18 mouse cellular contexts compared by ENCODE assay signal in the genomic region with DNA sequence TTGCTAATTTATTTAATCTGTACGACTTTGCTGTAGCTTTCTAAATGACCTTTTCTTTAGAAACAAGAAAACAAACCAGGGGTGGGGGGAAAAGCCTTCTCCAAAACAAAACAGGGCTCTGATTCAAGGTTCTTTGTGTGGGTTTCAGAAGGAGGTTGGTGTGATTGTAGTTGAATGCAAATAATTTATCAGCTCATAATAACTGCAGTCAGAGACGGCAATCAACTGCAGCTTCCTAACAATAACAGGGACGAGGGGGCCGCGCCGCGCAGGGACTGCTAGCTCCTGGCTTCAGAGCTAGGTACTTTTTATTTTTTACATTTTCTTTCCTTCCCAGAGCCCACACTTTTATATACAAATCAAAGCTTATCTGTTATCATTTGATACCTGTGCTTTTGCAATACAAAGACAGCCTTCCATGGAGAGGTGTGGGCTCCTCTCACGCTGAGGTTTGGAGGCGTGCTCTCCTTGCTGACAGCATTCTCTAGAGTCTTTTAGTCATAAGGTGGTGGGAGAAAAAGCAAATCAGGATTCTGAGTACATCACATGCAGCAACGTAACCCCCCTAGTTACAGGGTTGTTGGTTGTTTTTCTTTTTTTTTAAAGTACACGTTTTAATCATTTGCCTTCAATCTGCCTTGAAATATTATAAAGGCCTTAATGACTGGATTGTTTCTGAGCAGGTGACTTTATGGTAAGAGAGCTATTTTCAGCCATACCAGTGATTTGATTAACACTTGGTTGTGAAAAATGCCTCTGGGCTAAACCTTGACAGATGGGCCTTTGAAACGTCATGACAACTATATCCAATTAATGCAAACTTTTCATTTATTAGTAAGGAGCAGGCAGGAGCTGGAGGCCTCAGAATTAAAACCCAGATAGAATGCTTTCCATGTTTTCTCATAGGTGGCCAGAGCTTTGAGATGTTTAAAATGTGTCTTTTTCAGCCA. TPM values are rescaled to one million over a fixed set of nuclear protein-coding genes. Genes with fewer than 3 reads are reported as not detected.
DNase-seq lines count a peak whose midpoint lies in the region; ATAC-seq and TF ChIP-seq lines count a peak whose summit lies in the region.
"Had no signal": no experiment of that assay in that cellular context is flagged by ENCODE, and none has a peak within 500 bp of the region (broad histone marks: within the 10 kb centered on the region; RNA-seq: fewer than 3 reads in every experiment).

No protein-coding gene starts in this region.

- no peak for ATAC-seq in heart, embryonic 14.5 days (ENCODE audit: insufficient number of reproducible peaks, insufficient read depth, low FRiP score, low read depth)
- no peak for ATAC-seq in heart, embryonic 11.5 days (replicated peaks; ENCODE audit: insufficient number of reproducible peaks, low FRiP score, low TSS enrichment)
- no peak for ATAC-seq in hindbrain, embryonic 14.5 days (ENCODE audit: low FRiP score)
- 0 out of 2 replicates have a peak, but pooled peaks have one; percentile 28 for ATAC-seq in midbrain, embryonic 15.5 days (replicated peaks)
- ATAC-seq in intestine, postnatal 0 days = no peak
- ATAC-seq: liver, embryonic 12.5 days had no signal

- H3K4me1 ChIP-seq in heart, embryonic 14.5 days (ENCODE audit: control insufficient read depth in 2 of 2, insufficient read depth in 2 of 2, low read length in 2 of 2) = peaks cover 0 to 21% of the 10 kb centered on the region in 2 experiments; a peak in 3 of 4 replicates
- H3K4me1 ChIP-seq in heart, embryonic 11.5 days (ENCODE audit: control insufficient read depth, insufficient read depth, low read length) = peaks cover 4% of the 10 kb centered on the region; the same call in 1 of the 2 replicates
- peaks cover 51% of the 10 kb centered on the region for H3K4me1 ChIP-seq in forebrain, embryonic 10.5 days
- peaks cover 28% of the 10 kb centered on the region for H3K4me1 ChIP-seq in hindbrain, embryonic 14.5 days (replicated peaks; ENCODE audit: control insufficient read depth, insufficient read depth, low read length)
- peaks cover 36% of the 10 kb centered on the region for H3K4me1 ChIP-seq in midbrain, embryonic 15.5 days
- H3K4me1 ChIP-seq in kidney, adult 2 months (ENCODE audit: control insufficient read depth, insufficient read depth, low read length) = no peaks in the 10 kb centered on the region
- H3K4me1 ChIP-seq in intestine, postnatal 0 days (replicated peaks; ENCODE audit: control insufficient read depth, insufficient read depth, low read length) = no peaks in the 10 kb centered on the region; the same call in 1 of the 2 replicates
- H3K4me1 ChIP-seq: liver, embryonic 12.5 days had no signal

- no peak for TF ChIP-seq CTCF in kidney, adult 2 months (conservative IDR thresholded peaks at IDR 0.05; ENCODE audit: insufficient read depth, insufficient read length, low read depth, low read length)
- TF ChIP-seq CTCF in intestine, postnatal 0 days (IDR thresholded peaks at IDR 0.05; ENCODE audit: low read depth) = no peak

- H3K36me3 ChIP-seq in heart, embryonic 14.5 days (ENCODE audit: control insufficient read depth, insufficient read depth, low read length) = no peaks in the 10 kb centered on the region
- H3K36me3 ChIP-seq in heart, embryonic 11.5 days (ENCODE audit: control insufficient read depth, insufficient read depth, low read length) = no peaks in the 10 kb centered on the region
- H3K36me3 ChIP-seq in forebrain, embryonic 10.5 days (replicated peaks) = no peaks in the 10 kb centered on the region
- H3K36me3 ChIP-seq in hindbrain, embryonic 14.5 days (replicated peaks; ENCODE audit: control insufficient read depth, insufficient read depth) = no peaks in the 10 kb centered on the region
- H3K36me3 ChIP-seq in midbrain, embryonic 15.5 days (replicated peaks) = no peaks in the 10 kb centered on the region
- H3K36me3 ChIP-seq in kidney, adult 2 months (ENCODE audit: control insufficient read depth, insufficient read depth, low read length) = no peaks in the 10 kb centered on the region
- H3K36me3 ChIP-seq in intestine, postnatal 0 days (ENCODE audit: control insufficient read depth, insufficient read depth) = no peaks in the 10 kb centered on the region; the same call in 1 of the 2 replicates
- H3K36me3 ChIP-seq: heart, embryonic 15.5 days; liver, embryonic 12.5 days; stomach, embryonic 15.5 days had no signal

- no peak for DNase-seq in forebrain, embryonic 10.5 days (ENCODE audit: extremely low spot score, low spot score)
- DNase-seq in hindbrain, embryonic 14.5 days (ENCODE audit: low spot score) = no peak
- no peak for DNase-seq in lung, postnatal 14 days
- no peak for DNase-seq in kidney, adult 2 months
- DNase-seq: cerebellum, postnatal 14 days; kidney, adult 18-20 months; lung, postnatal 36 days; thymus, postnatal 4 days had no signal

- 61% methylated on average over 12 of the region's 12 CpGs for WGBS in heart, embryonic 14.5 days
- 71% methylated on average over 12 of the region's 12 CpGs for WGBS in heart, embryonic 11.5 days (ENCODE audit: insufficient replicate concordance)
- WGBS in forebrain, embryonic 10.5 days = 58% methylated on average over 12 of the region's 12 CpGs
- WGBS in hindbrain, embryonic 14.5 days = 25% methylated on average over 12 of the region's 12 CpGs
- 23% methylated on average over 12 of the region's 12 CpGs for WGBS in midbrain, embryonic 15.5 days
- WGBS in kidney, adult 2 months = 78% methylated on average over 12 of the region's 12 CpGs
- 80% methylated on average over 12 of the region's 12 CpGs for WGBS in intestine, postnatal 0 days

- no peak for TF ChIP-seq POLR2A in kidney, adult 2 months (IDR thresholded peaks at IDR 0.05; ENCODE audit: low read depth, low read length)

- H3K4me2 ChIP-seq in heart, embryonic 14.5 days (ENCODE audit: low read length) = no peak overlapping the region
- H3K4me2 ChIP-seq in heart, embryonic 11.5 days = no peak overlapping the region
- H3K4me2 ChIP-seq in hindbrain, embryonic 14.5 days (replicated peaks) = peak overlapping the region; percentile 41
- H3K4me2 ChIP-seq in midbrain, embryonic 15.5 days = peak overlapping the region; percentile 27
- H3K4me2 ChIP-seq in intestine, postnatal 0 days (replicated peaks; ENCODE audit: low read depth) = no peak overlapping the region
- H3K4me2 ChIP-seq: liver, embryonic 12.5 days; stomach, embryonic 15.5 days had no signal

- H3K27ac ChIP-seq in heart, embryonic 14.5 days (replicated peaks in 1 of 2; ENCODE audit: control insufficient read depth in 1 of 2, insufficient read depth in 1 of 2, low read depth in 2 of 2, low read length in 2 of 2) = no peak overlapping the region
- no peak overlapping the region for H3K27ac ChIP-seq in heart, embryonic 11.5 days (ENCODE audit: low read depth, low read length)
- peak overlapping the region; percentile 40; the same call in 1 of the 2 replicates for H3K27ac ChIP-seq in forebrain, embryonic 10.5 days
- peak overlapping the region; percentile 72 for H3K27ac ChIP-seq in hindbrain, embryonic 14.5 days
- peak overlapping the region; percentile 77 for H3K27ac ChIP-seq in midbrain, embryonic 15.5 days
- no peak overlapping the region for H3K27ac ChIP-seq in kidney, adult 2 months (ENCODE audit: insufficient read depth, low read depth, low read length)
- H3K27ac ChIP-seq in intestine, postnatal 0 days (ENCODE audit: low read depth, low read length) = no peak overlapping the region
- H3K27ac ChIP-seq: embryonic facial prominence, embryonic 13.5 days; heart, embryonic 15.5 days; liver, embryonic 12.5 days; stomach, embryonic 15.5 days had no signal

- H3K4me3 ChIP-seq in heart, embryonic 14.5 days (ENCODE audit: control insufficient read depth in 1 of 2, insufficient read depth in 1 of 2, low read depth in 1 of 2, low read length in 2 of 2) = no peak overlapping the region
- no peak overlapping the region for H3K4me3 ChIP-seq in heart, embryonic 11.5 days (ENCODE audit: low read depth, low read length)
- no peak overlapping the region for H3K4me3 ChIP-seq in forebrain, embryonic 10.5 days
- H3K4me3 ChIP-seq in hindbrain, embryonic 14.5 days (replicated peaks; ENCODE audit: low read length) = no peak overlapping the region
- no peak overlapping the region for H3K4me3 ChIP-seq in midbrain, embryonic 15.5 days
- no peak overlapping the region for H3K4me3 ChIP-seq in kidney, adult 2 months (ENCODE audit: insufficient read depth, low read depth, low read length)
- H3K4me3 ChIP-seq in intestine, postnatal 0 days (ENCODE audit: low read depth, low read length) = no peak overlapping the region
- H3K4me3 ChIP-seq: embryonic facial prominence, embryonic 13.5 days; heart, embryonic 15.5 days; liver, embryonic 12.5 days; myocyte; stomach, embryonic 15.5 days had no signal

- no peaks in the 10 kb centered on the region for H3K27me3 ChIP-seq in heart, embryonic 14.5 days (ENCODE audit: control insufficient read depth, insufficient read depth, low read length)
- no peaks in the 10 kb centered on the region for H3K27me3 ChIP-seq in heart, embryonic 11.5 days (ENCODE audit: control insufficient read depth, insufficient read depth, low read length)
- H3K27me3 ChIP-seq in forebrain, embryonic 10.5 days (ENCODE audit: poor library complexity, severe bottlenecking) = no peaks in the 10 kb centered on the region
- no peaks in the 10 kb centered on the region for H3K27me3 ChIP-seq in hindbrain, embryonic 14.5 days (ENCODE audit: control insufficient read depth, insufficient read depth, low read length)
- no peaks in the 10 kb centered on the region for H3K27me3 ChIP-seq in midbrain, embryonic 15.5 days (replicated peaks)
- no peaks in the 10 kb centered on the region for H3K27me3 ChIP-seq in kidney, adult 2 months (replicated peaks; ENCODE audit: control insufficient read depth, insufficient read depth, low read length)
- H3K27me3 ChIP-seq in intestine, postnatal 0 days (replicated peaks; ENCODE audit: control insufficient read depth, insufficient read depth, low read length) = no peaks in the 10 kb centered on the region
- H3K27me3 ChIP-seq: embryonic facial prominence, embryonic 13.5 days; heart, embryonic 15.5 days; liver, embryonic 12.5 days; stomach, embryonic 15.5 days had no signal

- H3K9me3 ChIP-seq in heart, embryonic 14.5 days (ENCODE audit: control insufficient read depth, low read length) = no peaks in the 10 kb centered on the region
- no peaks in the 10 kb centered on the region for H3K9me3 ChIP-seq in heart, embryonic 11.5 days (replicated peaks; ENCODE audit: control insufficient read depth, low read length)
- H3K9me3 ChIP-seq in forebrain, embryonic 10.5 days = no peaks in the 10 kb centered on the region
- H3K9me3 ChIP-seq in hindbrain, embryonic 14.5 days (ENCODE audit: control insufficient read depth, low read length) = no peaks in the 10 kb centered on the region
- no peaks in the 10 kb centered on the region for H3K9me3 ChIP-seq in midbrain, embryonic 15.5 days
- H3K9me3 ChIP-seq in intestine, postnatal 0 days (ENCODE audit: control insufficient read depth) = no peaks in the 10 kb centered on the region
- H3K9me3 ChIP-seq: embryonic facial prominence, embryonic 13.5 days; G1E; heart, embryonic 15.5 days; liver, embryonic 12.5 days; stomach, embryonic 15.5 days had no signal

- peak overlapping the region; percentile 12 for H3K9ac ChIP-seq in heart, embryonic 14.5 days (ENCODE audit: low read length)
- no peak overlapping the region for H3K9ac ChIP-seq in heart, embryonic 11.5 days (ENCODE audit: low read depth, low read length)
- peak overlapping the region; percentile 46 for H3K9ac ChIP-seq in hindbrain, embryonic 14.5 days
- no peak overlapping the region for H3K9ac ChIP-seq in midbrain, embryonic 15.5 days
- no peak overlapping the region for H3K9ac ChIP-seq in intestine, postnatal 0 days (ENCODE audit: low read depth, low read length)
- H3K9ac ChIP-seq: embryonic facial prominence, embryonic 13.5 days; heart, embryonic 15.5 days; liver, embryonic 12.5 days; stomach, embryonic 15.5 days had no signal

RNA-seq across cellular contexts. Expression of a gene that starts 26.8 kb away (rescaled TPM):
- 22.3 and 23.0 TPM in 2 replicates for polyA plus RNA-seq in heart, embryonic 14.5 days (2014; fragmentation: Nextera tagmentation; extraction: Ambion mirVana)
- 20.7 and 24.2 TPM in 2 replicates for polyA plus RNA-seq in heart, embryonic 11.5 days (2014; fragmentation: Nextera tagmentation; extraction: Ambion mirVana)
- 20.9 and 23.7 TPM in 2 replicates for polyA plus RNA-seq in forebrain, embryonic 10.5 days (2016; fragmentation: Nextera tagmentation; extraction: Ambion mirVana)
- 37.3 and 42.6 TPM in 2 replicates for polyA plus RNA-seq in hindbrain, embryonic 14.5 days (2014; fragmentation: Nextera tagmentation; extraction: Ambion mirVana)
- 40.5 and 41.4 TPM in 2 replicates for polyA plus RNA-seq in midbrain, embryonic 15.5 days (2015; fragmentation: Nextera tagmentation; extraction: Ambion mirVana)
- 55.4 and 56.6 TPM in 2 replicates for polyA plus RNA-seq in kidney, adult 2 months (2012; rRNA removed)
- 68.7 and 77.6 TPM in 2 replicates for polyA plus RNA-seq in intestine, postnatal 0 days (2015; fragmentation: Nextera tagmentation; extraction: Ambion mirVana)

RNA-seq across cellular contexts. Expression of a gene that starts 26.9 kb away (rescaled TPM):
- 19.0 and 20.2 TPM in 2 replicates for polyA plus RNA-seq in heart, embryonic 14.5 days (2014; fragmentation: Nextera tagmentation; extraction: Ambion mirVana)
- polyA plus RNA-seq in heart, embryonic 11.5 days (2014; fragmentation: Nextera tagmentation; extraction: Ambion mirVana) = 19.3 and 20.4 TPM in 2 replicates
- polyA plus RNA-seq in forebrain, embryonic 10.5 days (2016; fragmentation: Nextera tagmentation; extraction: Ambion mirVana) = 36.6 and 36.9 TPM in 2 replicates
- polyA plus RNA-seq in hindbrain, embryonic 14.5 days (2014; fragmentation: Nextera tagmentation; extraction: Ambion mirVana) = 116 and 123 TPM in 2 replicates
- 133 TPM in 2 replicates for polyA plus RNA-seq in midbrain, embryonic 15.5 days (2015; fragmentation: Nextera tagmentation; extraction: Ambion mirVana)
- 26.0 and 27.7 TPM in 2 replicates for polyA plus RNA-seq in kidney, adult 2 months (2012; rRNA removed)
- polyA plus RNA-seq in intestine, postnatal 0 days (2015; fragmentation: Nextera tagmentation; extraction: Ambion mirVana) = 13.5 and 14.0 TPM in 2 replicates

RNA-seq across cellular contexts. Expression of a gene that starts 44.1 kb away (rescaled TPM):
- 0.09 TPM in 1 of 2 replicates, not detected in the other for polyA plus RNA-seq in heart, embryonic 14.5 days (2014; fragmentation: Nextera tagmentation; extraction: Ambion mirVana)
- polyA plus RNA-seq in heart, embryonic 11.5 days (2014; fragmentation: Nextera tagmentation; extraction: Ambion mirVana) = not detected in 2 replicates
- 0.06 TPM in 1 of 2 replicates, not detected in the other for polyA plus RNA-seq in forebrain, embryonic 10.5 days (2016; fragmentation: Nextera tagmentation; extraction: Ambion mirVana)
- 0.48 and 0.54 TPM in 2 replicates for polyA plus RNA-seq in hindbrain, embryonic 14.5 days (2014; fragmentation: Nextera tagmentation; extraction: Ambion mirVana)
- 0.79 and 0.93 TPM in 2 replicates for polyA plus RNA-seq in midbrain, embryonic 15.5 days (2015; fragmentation: Nextera tagmentation; extraction: Ambion mirVana)
- polyA plus RNA-seq in kidney, adult 2 months (2012; rRNA removed) = not detected in 2 replicates
- not detected in 2 replicates for polyA plus RNA-seq in intestine, postnatal 0 days (2015; fragmentation: Nextera tagmentation; extraction: Ambion mirVana)
- polyA plus RNA-seq: embryonic facial prominence, embryonic 13.5 days; G1E; heart, embryonic 15.5 days; liver, embryonic 12.5 days; stomach, embryonic 15.5 days had no signal

Comparison
In these comparisons a context has a peak if more than half of its experiments do, and no peak if none do; other contexts are left out.
1. H3K9ac ChIP-seq: peak in heart, embryonic 14.5 days (single experiment) and hindbrain, embryonic 14.5 days (single experiment); none in heart, embryonic 11.5 days (single experiment), midbrain, embryonic 15.5 days (single experiment) and intestine, postnatal 0 days (single experiment).
2. H3K27ac ChIP-seq: peak in forebrain, embryonic 10.5 days (single experiment), hindbrain, embryonic 14.5 days (single experiment) and midbrain, embryonic 15.5 days (single experiment); none in heart, embryonic 14.5 days (0 of 2), heart, embryonic 11.5 days (single experiment), kidney, adult 2 months (single experiment) and intestine, postnatal 0 days (single experiment).
3. H3K4me2 ChIP-seq: peak in hindbrain, embryonic 14.5 days (single experiment) and midbrain, embryonic 15.5 days (single experiment); none in heart, embryonic 14.5 days (single experiment), heart, embryonic 11.5 days (single experiment) and intestine, postnatal 0 days (single experiment).